Mouse (Mus musculus) spleen, adult 12 weeks (tissue): ENCODE results near the gene Ggnbp2.

Source experiments
- DNase-seq: peaks from one replicate; pipeline ENCODE4 v3.0.0; 2022; ENCODE audit warnings: low spot score

Gene Ggnbp2

DNA sequence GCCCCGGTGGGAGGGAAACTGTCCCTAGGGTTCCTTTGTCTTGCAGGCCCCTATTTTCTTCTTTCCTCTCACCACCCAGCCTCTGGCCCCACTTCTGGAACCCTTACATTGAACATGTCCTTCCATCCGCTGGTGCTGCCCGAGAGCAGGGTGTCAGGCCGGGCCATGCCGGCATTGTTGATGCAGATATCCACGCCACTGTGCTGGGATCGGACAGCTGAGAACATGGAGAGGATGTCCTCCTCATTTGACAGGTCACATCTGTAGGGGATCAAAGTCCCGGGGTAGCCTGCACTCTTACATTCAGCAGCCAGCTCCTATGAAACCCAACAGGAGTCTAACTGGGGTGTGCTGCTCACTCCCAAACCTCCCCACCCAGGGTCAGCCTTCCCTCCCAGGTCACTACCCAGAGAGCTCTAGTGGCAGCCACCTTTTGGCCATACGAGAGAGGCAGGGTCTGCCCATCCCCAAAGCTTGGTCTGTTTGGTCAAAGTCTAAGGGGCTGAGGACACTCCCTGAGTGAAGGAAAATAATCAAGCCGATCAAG, 45.3 kb downstream of the Ggnbp2 start:
- DNase-seq, result no peak

DNA sequence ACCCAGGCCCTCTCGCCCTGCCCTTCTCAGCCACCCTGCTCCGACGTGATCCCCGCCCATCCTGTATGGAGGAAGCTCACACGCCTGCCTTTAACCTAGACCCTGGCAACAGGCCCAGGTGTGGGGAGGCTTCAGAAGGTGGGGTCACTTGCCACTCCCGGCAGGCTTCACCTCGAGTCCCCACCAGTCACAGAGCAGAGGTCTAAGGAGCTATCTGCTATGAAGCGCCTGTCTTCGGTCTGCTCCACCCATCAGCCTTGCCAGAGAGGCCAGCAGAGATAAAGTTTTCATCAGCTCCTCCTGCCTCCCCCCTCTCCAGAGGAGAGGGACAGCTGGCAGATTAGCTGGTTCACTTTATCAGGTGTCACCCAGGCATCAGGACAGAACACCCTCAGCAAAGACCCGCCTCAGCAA, 47.1 kb downstream of the Ggnbp2 start:
- peak; percentile 81 for DNase-seq

DNA sequence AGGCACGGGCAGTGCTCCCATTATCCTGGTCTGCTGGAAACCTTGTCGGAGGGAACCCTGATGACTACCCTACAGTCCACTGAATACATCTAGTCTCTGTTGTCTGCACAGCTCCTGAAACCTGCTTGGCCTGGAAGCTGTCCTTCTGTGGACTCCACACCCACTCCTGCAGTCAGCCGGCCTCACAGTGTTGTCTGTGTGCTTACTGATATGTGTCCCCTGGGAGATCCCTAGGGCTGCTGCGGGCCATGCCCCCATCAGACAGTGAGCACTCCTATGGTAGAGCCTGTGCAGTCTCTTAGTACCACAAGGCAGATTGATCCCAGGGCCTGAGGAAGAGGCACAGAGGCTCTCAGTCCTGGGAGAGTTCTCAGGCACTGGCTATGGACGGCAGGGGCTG, 48.1 kb downstream of the Ggnbp2 start:
- no peak for DNase-seq

DNA sequence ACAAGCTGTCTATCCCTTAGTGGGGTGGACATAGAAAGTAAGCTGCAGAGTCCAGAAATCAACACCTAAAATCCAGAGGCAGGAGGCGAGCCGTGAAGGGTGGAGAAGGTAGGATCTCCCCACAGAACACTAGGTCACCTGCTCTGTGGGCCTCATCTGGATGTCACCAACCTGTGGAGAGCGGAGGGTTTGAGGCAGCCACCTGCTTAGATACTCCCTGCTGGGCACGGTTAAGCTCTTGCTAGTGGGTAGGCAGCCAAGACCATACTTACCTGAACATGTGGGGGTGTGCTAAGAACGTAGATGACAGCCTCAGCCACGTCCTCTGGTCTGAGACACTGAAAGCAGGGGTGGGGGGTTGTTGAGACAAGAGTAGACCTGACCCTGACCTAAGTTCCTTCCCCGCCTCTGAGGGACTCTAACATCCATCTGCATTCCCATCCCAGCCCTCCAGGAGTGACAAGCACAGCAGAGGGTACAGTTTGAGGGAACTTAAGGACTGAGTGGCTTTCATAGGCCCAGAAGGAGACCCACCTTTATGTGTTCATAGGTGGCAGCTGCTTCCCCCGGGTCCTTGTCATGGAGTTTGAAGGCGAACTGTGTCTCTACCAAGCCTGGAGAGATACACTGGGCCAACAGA, 49.4 kb downstream of the Ggnbp2 start:
- DNase-seq, result no peak

DNA sequence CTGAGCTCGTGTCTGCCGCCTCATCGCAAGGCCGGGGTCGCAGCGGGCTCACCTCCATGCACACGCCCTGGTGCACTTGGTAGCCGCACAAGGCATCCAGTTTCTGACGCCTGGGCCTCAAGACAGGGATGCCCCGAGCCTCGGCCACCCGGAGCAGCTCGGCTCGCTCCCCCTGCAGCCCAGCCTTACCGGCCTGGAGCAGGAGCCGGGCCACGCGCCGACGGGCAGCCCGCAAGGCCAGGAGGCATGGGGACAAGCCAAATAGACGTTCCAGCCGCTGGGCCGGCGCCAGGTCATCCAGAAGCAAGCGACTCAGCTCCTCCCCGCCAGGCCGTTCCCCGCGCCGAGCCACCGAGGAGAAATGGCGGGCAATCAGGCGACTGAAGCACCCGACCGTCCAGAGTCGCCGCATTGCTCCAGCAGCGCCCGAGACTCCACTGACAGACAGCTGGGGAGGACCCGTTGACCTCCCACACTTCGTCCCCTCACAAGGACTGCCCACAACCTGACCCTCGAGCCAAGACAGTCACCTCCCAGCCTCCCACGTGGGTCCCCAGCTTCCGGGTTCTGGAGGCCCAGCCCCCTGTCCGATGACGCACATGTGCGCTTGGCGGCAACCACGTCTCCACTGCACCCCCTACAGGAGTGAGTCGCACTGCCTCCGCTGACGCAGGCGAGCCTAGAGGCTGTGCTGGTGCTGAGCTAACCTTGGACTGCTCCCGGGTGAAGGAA, 51.5 kb downstream of the Ggnbp2 start, which contains the start of gene Mrm1:
Gene Mrm1, minus strand, starts transcription at position 555 of the 732 bp plus-strand sequence.
- DNase-seq, result peak; percentile 93

DNA sequence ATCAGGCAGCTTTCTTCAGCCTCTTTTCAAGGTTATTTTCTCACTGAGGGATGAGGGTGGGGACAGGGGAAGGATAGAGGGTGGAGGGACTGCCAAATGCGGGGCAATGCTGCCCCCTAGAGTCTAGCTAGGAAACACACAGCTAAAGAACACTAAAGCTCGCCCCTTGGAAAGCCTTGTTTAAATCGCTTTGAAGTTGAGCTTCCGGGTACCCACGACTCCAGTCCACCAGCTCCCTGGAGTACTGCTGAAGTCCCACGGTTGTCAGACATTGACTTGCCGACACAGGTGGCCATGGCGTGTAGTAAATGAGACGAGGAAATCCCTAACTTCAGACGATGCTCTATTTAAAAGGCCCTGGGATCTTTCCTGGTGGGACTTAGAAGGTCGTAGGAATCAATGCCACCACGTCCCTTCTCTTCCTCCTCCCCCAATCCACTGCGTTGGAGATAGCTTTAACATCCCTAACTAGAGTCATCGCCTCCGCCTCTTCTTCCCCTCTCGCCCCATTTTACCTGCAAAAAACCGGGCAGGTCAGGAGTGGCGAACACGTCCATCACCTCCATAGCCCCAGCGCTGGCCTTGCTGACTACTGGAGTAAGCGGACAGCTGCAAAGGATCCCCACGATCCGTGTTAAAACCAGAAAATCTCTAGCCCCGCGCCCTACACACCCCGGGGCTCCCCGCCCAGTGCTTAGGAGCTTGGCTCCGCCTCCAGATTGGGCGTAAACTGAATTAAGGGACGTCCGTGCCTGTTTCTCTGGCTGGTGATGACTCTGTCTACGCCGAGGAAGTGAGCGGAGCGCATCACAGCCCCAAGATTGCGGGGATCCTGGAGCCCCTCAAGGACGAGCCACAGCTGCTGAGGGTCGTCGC, 52.3 kb downstream of the Ggnbp2 start:
- DNase-seq, result peak; percentile 79

DNA sequence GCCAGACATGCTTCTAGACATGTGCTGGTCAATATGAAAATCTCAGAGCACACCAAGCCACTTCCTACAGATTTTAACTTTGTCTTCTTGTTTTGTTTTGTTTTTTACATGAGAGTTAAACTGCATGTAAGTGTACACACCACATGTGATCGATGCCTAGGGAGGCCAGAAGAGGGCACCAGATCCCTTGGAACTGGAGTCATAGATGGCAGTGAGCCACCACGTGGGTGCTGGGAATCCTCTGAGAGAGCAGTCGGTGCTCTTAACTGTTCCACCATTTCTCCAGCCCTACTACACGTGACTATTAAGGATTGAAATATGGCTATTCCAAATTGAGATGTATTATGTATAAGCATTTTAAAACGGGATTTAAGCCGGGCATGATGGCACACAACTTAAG, 53.3 kb downstream of the Ggnbp2 start:
- no peak for DNase-seq

DNA sequence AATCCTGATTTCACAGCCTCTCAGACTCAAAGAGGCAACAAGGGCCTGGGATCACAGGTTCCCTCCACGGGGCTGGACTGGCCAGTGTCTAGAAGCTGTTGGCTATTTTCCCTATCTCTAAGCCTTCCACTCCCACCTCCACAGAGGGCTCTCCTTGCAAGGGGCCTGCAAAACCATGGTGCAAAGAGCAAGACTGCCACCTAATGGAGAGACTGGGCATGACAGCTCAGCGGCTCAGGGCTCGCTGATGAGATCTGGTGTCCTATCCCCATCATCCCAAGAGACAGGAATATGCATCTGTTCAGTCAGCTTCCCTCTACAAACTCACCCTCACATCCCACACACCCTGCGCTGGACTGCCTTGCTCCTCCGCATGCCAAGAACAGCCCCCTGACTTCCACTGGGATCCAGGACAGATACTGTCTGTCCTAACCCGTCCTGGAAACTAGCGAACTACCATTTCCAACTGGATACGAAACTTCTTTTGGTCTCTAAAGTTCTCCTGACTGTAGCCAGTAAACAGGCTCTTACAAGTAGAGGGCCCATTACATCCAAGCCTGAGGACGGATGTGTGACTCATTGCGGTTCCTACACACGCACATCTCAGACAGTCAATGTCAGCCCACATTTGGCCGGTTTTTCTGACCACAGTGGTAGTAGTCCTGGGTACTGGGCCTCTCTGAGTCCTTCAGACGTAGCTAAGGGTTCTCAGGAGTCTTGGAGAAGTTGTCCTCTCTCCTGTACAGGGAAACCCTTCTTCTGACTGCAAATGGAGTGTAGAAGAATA, 56.7 kb downstream of the Ggnbp2 start:
- peak; percentile 63 for DNase-seq

DNA sequence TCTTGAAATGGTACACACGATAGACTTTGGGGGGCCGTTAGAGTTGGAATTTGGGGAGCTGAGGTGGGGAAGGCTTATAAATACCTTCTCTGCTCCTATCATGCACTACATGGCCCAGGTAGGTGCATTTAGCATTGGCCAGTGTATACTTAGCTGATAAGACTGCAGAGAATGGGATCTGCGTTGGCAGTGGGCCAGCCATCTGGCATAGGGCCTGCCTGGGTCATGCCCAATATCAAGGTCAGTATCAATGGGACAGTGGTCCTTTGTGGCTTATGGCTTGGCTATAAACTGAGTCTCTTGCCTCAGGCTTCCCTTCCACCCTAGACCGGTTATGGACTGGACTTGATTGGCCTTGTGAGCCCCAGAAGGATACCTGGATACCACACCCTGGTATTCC, 66.2 kb downstream of the Ggnbp2 start:
- DNase-seq, result no peak

DNA sequence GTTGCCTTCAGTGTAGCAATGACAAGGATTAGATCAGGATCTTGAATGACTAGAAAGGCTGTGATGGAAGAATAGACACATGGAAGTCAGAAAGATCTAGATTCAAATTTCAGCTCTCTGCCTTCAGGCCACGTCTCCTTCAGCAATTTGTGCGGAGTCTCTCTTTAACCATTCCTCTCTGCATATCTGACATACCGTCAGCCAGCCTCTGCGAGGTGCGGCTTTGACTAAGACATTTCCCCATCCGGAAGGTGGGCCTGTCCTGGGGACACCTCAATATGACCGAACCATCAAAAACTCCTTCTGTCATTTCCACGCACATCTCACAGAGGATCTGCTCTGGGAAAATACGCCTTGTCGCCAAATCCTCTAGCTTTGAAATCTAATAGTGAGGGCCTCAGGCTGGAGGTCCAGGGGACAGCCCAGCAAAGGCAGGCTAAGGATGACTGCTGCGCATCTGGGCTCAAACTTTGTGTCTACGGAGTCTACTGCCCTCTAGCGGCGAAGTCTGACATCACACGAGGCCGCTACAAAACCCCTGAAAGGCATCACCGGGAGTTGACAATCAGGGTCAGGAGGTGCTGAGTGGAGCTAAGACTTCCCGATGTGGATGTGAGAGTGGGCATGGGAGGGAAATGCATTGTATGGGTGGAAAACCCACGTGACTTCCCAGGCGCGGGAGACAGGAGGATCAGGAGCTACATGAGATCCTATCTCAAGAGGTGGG, 72.8 kb downstream of the Ggnbp2 start:
- peak; percentile 66 for DNase-seq

DNA sequence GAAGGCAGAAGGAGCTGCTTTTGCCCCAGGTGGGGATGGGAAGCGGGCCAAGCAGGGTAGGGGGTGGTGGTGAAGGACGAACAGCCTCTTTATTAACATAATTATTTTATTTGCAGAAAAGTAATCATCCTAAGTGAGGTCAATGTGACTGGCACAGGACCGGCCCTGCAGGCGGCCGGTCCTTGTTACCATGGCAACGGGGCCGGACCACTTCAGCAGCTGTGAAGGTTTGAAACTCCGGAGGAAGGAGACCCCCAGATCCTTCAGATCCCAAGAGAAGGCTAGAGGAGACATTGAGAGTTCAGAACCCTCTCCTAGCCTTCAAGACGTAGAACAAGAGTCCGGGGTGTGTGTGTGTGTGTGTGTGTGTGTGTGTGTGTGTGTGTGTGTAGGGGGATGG, 73.6 kb downstream of the Ggnbp2 start:
- no peak for DNase-seq

DNA sequence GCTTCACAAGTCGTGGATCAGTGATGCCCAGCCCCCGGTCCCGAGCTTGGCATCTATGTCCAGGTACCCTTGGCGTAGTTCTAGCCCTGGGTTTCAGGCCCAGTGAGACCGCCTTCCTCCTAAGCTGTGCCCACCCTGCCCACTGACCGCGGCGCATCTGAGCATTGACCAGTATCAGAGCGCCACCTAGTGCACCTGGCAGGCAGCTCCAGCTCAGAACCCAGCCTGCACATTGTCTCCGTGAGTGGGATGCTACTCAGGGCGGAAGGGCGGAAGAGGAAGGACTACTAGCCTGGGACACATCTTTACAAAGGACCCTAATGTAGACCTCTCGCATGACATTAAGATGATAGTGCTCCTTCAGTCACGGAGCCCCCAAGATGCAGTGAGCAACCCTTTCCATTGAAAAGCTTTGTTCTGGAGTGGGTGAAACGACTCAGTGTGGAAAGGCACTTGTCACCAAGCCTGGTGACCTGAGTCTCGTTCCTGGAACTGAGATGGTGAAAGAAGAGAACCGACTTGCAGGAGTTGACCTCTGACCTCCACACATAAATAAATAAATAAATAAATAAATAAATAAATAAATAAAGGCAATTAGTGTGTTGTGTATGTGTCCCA, 76.0 kb downstream of the Ggnbp2 start:
- peak; percentile 8 for DNase-seq

DNA sequence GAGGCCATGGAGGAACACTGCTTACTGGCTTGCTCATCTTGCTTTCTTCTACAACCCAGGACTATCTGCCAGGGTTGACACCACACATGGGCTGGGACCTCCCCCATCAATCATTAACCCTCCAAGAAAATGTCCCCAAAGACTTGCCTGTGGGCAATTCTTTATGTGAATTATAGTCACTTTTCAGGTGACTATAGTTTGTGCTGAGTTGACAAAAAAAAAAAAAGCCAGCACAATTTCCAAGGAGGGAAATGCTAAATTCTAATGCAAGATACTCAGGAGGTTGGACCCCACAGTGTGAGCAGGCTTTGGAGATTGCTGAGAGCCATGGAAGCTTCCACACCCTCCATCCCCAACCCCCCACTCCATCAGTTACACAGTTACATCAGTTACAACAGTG, 77.1 kb downstream of the Ggnbp2 start:
- DNase-seq, result no peak

DNA sequence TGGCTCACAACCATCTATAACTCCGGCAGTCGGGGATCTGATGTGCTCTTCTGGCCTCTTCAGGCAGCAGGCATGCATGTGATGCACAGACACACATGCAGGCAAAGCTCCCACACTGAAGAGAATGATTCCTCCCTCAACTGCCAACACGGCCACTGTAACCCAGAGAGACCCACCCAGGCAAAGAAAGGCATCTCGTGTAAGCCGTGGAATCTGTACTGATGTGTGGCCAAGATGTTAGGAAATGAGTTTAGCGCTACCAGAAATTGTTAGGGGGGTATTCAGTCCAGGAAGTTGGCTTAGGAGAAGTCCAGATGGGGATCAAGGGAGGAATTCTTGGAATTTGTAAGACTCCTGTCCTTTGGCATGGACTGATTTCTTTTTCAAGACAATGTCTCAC, 80.2 kb downstream of the Ggnbp2 start:
- DNase-seq, result no peak
